Mouse (Mus musculus): ENCODE results near the gene Flvcr2.
A peak's percentile ranks its signal among the peaks of the same experiment; 100 is the strongest.
"Not testable (repeated sequence)": the region's sequence is repeated elsewhere in the genome, so short reads cannot be mapped to it uniquely, and the experiment has no call there.

Gene Flvcr2

DNA sequence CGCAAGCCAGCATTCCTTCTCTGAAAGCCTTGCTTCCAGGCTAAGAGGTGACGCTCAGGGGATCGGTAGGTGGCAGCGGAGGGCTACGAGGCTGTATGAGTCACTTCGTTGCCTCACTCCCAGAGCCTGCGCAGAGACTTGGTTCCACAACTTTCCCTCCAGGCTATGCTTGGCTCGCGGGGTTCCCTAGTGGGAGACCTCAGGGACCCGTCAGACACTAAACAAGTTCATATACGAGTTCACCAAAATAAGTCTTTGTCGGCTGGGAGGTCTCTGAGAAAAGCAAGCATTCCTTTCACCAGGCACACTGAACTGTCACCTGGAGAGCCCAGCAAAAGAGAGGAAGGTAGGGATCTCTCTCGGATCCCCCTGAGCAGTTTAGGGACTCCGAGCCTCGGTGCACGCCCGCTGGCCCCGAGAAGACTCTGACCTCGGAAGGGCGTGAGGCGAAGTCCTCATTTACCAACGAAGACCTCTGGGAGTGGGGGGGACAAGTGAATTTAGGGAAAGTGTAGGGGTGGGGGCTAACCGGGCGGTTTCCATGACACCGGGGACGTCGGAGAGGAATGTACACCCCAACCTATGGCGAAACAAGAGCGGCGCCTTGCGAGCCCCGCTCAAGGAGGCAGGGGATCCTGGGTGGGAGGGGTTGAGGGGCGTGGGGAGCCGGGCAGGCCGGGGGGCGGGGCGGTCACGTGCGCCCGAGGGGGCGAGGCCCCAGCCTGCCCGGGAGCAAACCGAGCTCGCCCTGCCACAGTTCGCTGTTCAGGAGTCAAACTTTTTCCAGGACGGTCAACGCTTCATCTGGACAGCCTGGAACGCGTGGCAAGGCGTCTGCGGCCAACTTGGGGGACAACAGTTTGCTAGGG lies at the start of gene Flvcr2:
TSS of gene Flvcr2 (plus strand) at position 713 of the 869 bp plus-strand sequence.
- peak; percentile 54 for DNase-seq (ENCODE audit: low read depth, low spot score)

DNA sequence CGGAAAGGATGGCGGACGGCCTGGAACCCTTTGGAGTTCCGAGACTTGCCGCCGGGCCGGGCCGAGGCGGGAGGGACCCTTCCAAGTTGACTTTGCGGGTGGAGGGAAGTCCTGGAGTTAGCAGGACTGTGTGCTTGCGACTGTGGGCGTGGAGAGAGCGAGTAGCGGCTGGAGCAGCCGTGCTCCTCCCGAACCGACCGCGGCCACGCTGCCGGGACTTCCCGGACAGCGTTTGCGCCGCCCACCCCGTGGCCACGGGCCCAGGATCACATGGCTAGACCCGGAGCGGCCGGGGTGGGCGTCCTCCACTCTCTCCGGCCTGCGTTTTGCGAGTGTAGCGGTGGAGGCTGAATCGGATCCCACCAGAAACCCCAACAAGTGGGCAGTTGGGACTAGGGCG lies 48.2 kb upstream of the Flvcr2 start:
- not testable (repeated sequence) for DNase-seq (ENCODE audit: low read depth, low spot score)

DNA sequence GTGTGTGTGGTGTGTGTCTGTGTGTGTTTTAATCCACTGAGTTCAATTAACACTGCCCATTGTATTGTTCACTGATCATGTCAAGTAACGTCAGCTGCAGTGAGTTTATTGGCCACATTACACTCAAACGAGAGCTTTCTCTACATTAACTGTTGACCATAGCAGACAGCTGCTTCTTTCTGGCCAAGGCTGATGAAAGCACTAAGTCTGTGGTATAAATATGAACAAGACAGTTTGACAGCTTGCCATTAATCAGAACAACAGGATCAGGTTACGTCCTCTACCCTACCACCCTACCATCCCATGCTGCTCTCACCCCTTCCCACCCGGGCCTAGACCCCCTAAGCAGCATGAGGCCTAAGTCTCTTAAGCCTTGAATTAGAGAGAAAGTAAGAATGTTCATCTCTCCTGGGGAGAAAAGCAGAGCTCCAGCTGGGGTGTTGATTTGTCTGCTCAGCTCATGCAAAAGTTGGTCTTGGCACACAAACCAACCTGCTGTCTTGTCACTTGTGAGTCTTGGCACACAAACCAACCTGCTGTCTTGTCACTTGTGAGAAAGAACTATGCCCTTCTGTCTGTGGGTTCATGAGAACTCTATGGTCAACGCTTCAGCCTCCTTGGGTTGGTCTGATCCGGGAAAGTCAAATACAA lies 46.0 kb upstream of the Flvcr2 start:
- DNase-seq (ENCODE audit: low read depth, low spot score) = no peak

DNA sequence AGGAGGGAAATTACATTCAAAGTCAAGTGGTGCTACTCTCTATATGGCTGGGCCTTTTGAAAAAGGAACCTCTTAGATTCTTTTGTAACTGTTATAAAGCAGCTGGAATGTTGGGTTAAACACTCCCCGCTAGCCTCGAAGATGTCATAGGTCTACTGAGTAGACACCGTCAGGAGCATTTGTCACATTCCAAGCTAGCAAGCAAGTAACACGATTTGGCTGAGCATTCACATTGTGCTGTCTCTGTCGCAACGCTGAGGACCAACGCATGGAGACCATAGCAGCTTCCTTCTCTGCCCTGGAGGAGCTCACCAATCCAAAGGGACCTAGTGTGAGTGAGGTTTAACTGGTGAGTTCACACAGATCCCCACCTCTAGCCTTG lies 45.5 kb upstream of the Flvcr2 start:
- no peak for DNase-seq (ENCODE audit: low read depth, low spot score)

DNA sequence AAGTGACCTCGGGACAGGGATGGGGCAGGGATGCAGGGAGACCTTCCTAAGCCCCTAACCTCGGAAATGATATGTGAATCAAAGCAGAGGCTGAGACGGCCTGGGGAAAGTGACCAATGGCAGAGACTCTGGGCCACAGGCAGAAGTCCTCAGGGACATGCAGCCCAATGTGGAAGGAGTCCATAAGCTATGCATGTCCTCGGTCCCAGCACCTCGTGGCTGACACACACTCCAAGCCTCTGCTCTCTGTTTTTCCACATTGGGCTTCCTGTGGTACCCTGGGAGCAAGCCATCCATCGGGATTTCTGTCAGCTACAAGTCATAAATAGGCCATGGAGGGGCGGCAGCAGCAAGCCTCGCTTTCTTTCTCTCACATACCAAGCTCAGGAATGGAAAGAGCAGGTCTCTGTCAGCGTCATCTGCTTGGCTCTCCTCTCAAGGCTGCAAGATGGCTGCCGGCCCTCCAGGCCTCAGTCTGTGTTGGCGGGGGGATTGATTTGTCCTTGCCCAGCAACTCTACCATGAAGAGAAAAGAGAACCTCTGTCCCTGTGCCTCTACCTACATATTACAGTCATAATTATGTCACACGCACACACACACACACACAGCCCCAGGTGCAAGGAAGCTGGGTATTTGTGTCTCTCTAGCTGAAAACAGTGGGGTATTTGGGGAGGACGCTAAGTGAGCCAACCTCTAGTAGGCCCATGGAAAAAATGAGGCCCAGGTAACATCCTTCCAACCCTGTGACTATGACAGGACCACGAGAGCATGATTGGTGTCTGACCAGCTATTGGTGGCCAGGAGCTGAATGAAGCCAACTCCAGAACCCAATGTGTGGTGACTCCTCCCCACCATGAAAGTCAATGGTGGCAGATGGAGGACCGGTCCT lies 43.9 kb upstream of the Flvcr2 start:
- DNase-seq (ENCODE audit: low read depth, low spot score) = no peak

DNA sequence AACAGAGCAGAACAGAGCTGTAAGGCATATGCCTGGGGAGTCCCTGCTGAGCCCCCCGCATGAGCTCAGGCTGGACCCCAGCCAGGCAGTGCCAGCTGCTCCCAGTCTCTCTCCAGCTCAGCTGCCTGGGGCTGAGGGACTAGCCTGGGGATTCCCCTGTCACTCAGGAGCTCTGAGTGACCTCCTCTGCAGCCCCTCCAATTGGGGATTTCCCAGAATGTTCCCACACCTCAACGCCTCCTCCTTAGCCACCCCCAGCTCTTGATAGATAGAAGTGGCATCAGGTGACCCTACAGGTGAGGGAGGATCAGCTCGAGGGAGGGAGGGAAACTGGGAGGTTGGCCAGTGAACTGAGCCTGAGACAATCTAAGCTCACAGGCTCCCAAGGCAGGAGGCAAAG lies 42.8 kb upstream of the Flvcr2 start:
- no peak for DNase-seq (ENCODE audit: low read depth, low spot score)

DNA sequence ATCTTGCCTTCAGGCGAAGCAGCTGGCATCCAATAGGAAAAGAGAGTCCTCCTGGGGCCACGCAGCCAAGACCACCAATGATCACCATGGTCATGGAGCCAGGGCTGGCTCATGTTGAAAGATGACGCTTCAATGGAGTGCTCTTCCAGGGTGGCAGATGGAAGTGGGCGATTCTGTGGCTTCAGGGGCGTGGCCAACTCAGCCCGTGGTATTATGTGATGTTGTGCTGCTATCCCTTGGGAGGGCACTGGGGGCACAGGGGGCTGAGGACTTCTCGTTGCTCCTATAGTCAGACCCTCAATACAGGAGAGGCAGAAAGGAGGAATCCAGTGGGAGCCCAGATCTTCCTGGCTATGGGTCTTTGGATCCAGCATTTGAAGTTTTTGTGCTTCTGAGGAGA lies 41.8 kb upstream of the Flvcr2 start:
- DNase-seq (ENCODE audit: low read depth, low spot score) = no peak

DNA sequence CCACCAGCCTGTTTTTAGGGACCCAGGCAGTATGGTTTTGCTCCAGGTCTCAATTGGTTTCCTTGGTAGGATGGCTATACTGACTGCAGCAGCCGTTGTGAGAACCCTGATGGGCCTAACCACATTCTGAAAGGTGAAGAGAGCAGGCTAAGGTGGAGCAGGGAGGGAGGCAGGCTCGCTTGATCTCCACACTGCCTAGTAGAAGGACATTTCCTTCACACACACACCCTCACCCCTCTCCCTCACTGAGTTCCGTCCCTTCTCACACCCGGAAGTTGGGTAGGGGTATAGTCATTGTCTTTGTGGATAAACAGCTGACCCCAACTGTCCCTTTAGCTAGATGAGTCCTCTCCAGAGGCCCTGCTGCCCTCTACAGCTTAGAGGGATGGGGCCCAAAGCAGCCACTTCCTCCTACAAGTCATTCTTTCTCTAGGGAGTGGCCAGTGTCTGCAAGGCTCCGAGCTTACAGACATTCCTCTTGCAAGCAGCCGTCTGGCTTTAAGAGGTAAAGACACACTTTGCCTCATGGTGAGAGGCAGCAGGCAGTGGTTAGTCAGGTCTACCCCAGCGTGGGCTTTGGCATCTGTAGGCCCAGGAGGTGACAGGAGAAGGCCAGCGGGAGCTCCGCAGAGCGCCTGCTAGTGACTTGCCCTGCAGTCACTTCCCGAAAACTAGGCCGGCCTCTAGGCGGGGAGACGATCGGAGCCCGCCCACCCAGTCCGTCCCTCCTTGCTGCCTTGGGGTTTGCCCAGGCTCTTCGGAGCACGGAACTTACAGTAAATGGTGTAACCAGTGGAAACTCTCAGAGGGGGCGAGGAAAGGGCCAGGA lies 41.1 kb upstream of the Flvcr2 start:
- DNase-seq (ENCODE audit: low read depth, low spot score) = peak; percentile 37

DNA sequence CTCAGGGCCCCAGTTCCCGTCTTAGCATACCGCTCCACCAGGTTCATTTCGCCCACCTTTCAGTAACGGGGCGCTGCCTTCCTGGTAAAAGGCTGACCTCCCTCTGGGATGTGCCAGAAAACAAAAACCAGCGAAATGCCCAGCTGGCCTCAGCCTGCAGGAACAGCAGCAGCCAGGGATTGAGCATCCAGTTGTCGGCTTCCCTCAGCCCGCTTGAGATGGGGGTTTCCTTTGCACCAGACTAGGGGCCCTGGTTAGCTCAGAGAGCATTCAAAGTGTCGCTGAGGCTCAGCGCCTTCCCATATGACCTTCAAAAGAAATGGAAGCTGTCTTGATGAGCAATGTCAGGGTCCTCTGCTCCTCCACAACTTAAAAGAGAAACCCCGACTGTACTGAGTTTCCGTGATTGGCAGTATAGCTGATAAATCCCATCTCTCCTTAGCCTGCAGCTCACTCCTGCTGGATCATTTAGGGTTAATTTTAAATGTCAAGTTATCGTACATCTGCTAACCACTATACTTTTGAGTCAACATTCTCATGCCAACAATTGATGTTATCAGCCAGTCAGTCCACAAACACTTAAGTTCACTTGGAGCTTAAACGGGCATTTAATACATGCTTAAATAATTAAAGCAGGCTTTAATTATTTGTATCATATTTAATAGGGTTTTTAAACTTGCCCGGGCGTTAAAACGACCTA lies 40.4 kb upstream of the Flvcr2 start:
- DNase-seq (ENCODE audit: low read depth, low spot score) = no peak

DNA sequence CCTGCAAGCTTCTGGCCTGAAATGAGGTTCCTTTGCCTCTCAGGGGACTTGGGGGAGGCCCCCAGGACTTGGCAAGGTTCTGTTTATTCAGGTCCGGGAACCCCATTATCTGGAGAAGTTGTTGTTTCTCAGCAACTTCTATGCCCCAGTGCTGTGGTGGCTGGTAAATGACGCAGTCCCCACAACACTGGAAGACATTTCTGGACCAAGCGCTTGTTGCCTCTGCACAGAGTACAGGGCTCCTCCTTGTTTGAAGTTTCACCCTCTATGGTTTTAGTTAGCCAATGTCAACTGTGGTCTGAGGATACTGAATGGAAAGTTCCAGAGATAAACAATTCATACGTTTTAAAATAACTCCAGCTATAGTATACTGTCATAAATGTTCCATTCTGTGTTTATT lies 39.4 kb upstream of the Flvcr2 start:
- no peak for DNase-seq (ENCODE audit: low read depth, low spot score)

DNA sequence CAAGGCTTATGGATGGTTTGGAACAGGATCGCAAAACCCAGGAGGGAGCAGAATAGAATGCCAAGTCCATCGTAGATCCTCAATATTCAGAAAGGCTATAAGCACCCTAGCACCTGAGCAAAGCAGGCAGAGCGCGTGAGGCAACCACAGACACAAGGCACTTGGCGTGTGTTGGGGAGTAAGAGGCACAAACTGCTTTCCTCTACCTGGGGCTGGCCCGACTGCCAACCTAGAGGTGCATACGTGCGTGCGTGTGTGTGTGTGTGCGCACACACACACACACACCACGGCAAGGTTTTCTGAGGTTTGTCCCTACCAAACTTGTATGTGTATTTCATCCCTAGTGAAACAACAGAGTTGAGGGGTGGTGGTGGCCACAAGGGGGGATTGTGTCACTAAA lies 38.9 kb upstream of the Flvcr2 start:
- no peak for DNase-seq (ENCODE audit: low read depth, low spot score)

DNA sequence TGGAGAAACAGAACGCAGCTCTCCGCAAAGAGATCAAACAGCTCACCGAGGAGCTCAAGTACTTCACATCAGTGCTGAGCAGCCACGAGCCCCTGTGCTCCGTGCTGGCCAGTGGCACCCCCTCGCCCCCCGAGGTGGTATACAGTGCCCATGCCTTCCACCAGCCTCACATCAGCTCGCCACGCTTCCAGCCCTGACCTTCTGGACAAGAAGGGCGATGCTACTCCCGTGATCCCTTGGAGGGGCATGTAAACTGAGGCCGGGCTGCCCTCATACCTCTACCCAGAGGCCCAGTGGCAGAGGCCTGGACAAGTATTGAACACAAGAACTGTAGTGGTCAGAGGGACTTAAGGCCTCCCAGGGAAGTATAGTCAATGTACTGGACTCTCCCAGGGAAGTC lies 37.8 kb upstream of the Flvcr2 start:
- no peak for DNase-seq (ENCODE audit: low read depth, low spot score)

DNA sequence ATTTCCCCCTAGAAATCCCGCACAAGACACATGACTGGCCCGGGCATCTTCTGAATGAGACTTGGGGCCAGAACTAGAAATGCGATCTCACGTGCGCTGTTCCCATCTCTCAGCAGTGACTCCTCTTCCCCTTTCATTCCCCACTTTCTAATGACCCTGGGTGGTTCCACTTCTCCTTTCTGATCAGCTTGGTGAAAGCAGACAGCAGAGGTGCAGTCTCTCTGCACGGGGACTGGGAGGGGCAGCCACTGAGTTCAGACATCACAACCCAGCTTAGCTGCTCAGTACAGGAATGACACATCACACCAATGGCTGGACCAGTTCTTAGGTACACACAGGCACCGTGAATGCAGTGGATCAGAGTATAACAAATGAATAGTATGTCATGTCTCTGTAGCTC lies 35.6 kb upstream of the Flvcr2 start:
- no peak for DNase-seq (ENCODE audit: low read depth, low spot score)

DNA sequence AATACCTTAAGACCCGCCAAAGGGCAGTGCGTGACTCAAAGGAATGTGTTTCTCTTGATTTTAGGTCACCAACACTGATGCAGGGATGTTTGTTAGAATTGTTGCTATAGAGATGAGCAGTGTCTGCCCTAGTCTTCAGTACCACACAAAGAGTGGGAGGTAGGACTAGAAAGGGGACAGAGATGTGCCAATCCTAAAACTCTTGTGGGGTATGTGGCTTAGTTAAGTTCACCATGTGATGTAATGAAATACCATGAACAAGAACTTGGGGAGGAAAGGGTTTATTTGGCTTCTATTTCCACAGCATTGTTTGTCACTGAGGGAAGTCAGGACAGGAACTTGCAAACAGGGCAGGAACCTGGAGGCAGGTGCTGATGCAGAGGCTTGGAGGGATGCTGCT lies 33.8 kb upstream of the Flvcr2 start:
- no peak for DNase-seq (ENCODE audit: low read depth, low spot score)

DNA sequence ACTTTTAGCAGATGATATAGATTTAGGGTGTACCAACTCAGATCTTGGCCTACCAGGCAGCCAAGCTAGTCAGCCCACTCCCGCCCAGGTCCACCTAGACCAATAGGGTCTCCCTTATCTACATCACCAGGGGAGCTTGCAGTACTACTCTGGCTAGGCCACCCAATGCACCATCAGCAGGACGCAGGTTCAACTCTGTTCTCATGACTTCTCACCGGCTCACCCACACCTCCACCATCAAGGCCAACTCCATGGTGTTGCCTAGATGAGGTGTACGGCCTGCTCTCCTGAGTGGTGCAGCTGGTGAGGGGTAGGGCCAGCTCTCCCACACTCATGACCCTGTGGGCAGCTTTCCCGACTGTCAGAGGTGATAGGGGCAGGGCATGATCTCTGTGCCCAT lies 32.2 kb upstream of the Flvcr2 start:
- no peak for DNase-seq (ENCODE audit: low read depth, low spot score)

DNA sequence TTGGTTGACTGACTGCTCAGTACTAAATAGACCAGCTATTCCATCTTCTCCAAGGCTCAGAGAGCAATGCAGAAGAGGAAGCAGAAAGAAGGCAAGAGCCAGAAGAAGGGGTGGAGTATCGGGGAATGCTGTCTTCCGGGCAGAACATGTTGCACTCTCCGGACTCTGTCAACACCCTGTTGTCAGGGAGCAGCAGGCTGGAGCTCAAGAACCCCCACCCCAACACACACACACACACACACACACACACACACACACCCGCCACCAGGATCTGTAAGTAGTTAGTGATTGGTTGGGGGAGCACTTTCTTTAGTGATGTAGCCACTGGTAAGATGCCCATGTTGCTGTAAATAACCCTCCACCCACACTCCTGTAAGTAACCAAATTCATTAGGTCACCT lies 21.0 kb upstream of the Flvcr2 start:
- DNase-seq (ENCODE audit: low read depth, low spot score) = no peak

DNA sequence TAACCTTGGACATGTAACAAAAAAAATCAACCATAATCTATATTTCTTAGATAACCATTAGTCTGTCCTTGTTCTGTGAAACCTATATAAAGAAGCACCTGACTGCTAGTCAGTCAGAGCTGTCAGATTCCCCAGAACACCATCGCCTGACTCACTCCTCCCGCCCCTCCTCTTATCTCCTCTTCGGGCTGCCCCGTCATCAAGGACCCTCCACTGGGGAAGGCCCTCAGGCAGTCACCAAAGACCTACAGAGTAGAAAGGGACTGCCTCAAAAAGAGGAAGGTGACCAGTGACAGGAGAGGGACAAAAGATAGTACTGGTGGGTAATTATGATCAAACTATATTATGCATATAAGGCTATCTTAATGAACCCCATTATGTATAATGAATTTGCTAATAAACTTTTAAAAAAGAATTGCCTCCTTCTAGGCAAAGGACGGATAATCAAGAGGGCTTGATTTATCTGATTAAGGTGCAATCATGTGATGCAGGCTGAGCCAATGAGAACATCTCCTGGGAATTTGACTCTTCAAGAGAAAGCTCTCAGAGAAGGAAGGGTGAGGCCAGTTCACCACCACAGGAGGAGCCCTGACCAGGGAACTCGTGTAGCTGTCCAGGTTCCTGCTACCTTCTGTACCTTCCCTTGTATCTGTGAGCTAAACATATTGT lies 19.5 kb upstream of the Flvcr2 start:
- no peak for DNase-seq (ENCODE audit: low read depth, low spot score)

DNA sequence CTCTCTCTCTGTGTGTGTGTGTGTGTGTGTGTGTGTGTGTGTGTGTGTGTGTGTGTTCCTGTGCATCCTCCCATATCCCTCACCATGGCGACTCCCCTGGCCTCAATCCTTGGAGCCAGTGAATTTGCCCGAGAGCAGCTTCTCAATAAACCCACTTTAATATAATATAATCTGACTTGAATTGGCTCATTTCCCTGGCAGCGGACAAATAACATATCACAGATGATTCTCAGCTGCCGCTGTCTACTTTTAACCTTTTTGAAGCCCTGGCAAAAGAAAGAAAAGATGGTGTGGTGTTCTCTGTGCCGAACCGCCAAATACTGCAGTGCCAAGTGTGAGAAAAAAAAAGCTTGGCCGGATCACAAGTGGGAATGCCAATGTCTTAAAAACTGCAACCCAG lies 18.2 kb upstream of the Flvcr2 start:
- no peak for DNase-seq (ENCODE audit: low read depth, low spot score)

DNA sequence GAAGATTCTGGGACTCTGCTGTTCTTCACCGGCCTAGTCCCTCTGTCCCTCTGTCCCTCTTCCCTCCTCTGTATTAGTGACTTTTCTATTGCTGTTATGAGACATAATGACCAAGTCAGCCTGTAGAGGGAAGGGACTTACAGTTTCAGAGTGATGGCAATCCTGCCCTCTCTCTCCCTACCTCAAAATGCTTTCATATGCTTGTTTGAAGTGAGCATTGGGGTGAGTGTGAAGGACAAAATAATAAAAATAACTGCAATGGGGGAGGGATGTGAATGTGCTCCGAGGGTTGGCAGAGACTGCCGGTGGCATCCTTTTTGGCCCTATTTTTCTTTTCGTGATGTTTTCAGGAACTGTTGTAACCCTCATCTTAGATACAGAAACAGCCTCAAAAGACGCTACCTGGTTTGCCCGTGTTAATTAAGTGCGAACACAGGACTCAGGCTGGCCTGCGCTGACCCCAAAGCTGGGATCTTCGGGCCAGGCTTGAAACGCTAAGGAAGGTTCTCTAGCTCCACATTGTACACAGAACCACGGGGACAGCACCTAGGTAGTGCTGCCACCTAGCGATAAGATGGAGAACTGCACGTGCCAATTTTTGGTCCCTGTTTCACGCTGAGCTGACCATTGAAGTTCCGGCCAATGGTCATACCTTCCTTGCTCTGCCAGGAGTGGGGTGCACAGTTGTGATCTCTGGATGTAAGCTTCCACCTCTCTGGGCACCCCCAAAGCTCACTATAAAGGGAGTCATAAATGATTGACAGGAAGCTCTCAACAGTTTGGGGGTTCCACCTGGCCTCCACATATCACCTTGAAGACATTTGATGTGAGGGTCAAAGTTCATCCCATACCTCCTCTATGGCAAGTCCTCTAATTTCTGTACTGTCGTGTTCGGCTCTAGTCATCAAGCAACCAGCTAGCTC lies 17.1 kb upstream of the Flvcr2 start:
- peak; percentile 30 for DNase-seq (ENCODE audit: low read depth, low spot score)
